Mouse (Mus musculus): Measurements from ENCODE around the gene Vmn1r26. TPM values are rescaled to one million over a fixed set of nuclear protein-coding genes. Genes with fewer than 3 reads are reported as not detected.

Gene Vmn1r26
- not detected in 2 replicates for polyA plus RNA-seq (2012; rRNA removed)

GRCm38 (mm10) chr6:58015059-58015458 is at the start of gene Vmn1r26:
Gene Vmn1r26, minus strand, starts transcription at chr6:58015159.

GRCm38 (mm10) chr6:57980710-57981109 is 34.2 kb downstream of the Vmn1r26 start, which contains the start of gene Vmn1r25:
Gene Vmn1r25, minus strand, starts transcription at chr6:57980810.

GRCm38 (mm10) chr6:57961403-57961802 is 53.6 kb downstream of the Vmn1r26 start, which contains the start of gene Vmn1r24:
Gene Vmn1r24, minus strand, starts transcription at chr6:57961503.

Other genes starting within 250 kb of the Vmn1r26 start
- 19.5 and 21.8 TPM in 2 replicates for gene Vopp1, start 190.0 kb downstream of the Vmn1r26 start, polyA plus RNA-seq (2012; rRNA removed)
- not detected in 2 replicates for gene Vmn1r21, start 164.8 kb downstream of the Vmn1r26 start, polyA plus RNA-seq (2012; rRNA removed)
- not detected in 2 replicates for gene Vmn1r22, start 107.1 kb downstream of the Vmn1r26 start, polyA plus RNA-seq (2012; rRNA removed)
- not detected in 2 replicates for gene Vmn1r23, start 88.3 kb downstream of the Vmn1r26 start, polyA plus RNA-seq (2012; rRNA removed)
- not detected in 2 replicates for gene Vmn1r24, start 53.7 kb downstream of the Vmn1r26 start, polyA plus RNA-seq (2012; rRNA removed)
- not detected in 2 replicates for gene Vmn1r25, start 34.3 kb downstream of the Vmn1r26 start, polyA plus RNA-seq (2012; rRNA removed)
- gene Vmn1r27, start 203.7 kb upstream of the Vmn1r26 start, polyA plus RNA-seq (2012; rRNA removed), result not detected in 2 replicates
- not detected in 2 replicates for gene Vmn1r28, start 246.9 kb upstream of the Vmn1r26 start, polyA plus RNA-seq (2012; rRNA removed)

Data from liver, embryonic 18 days (tissue).